Mouse (Mus musculus): ENCODE results near the gene Vstm5. TPM values are rescaled to one million over a fixed set of nuclear protein-coding genes. Genes with fewer than 3 reads are reported as not detected.
"Not testable (repeated sequence)": the region's sequence is repeated elsewhere in the genome, so short reads cannot be mapped to it uniquely, and the experiment has no call there.

The Vstm5 gene
- polyA plus RNA-seq, 1 experiment from 2014 or later, result 29.5 TPM

GRCm38 (mm10) chr9:15300056-15300455, 61.2 kb downstream of the Vstm5 start:
- 94% methylated on average over 5 of the region's 5 CpGs for WGBS
- no peaks in the 10 kb centered on the region for H3K4me1 ChIP-seq (ENCODE audit: control insufficient read depth, insufficient read depth, low read length)
- H3K9ac ChIP-seq (ENCODE audit: low read depth, low read length), result no peak overlapping the region
- no peaks in the 10 kb centered on the region for H3K9me3 ChIP-seq (replicated peaks; ENCODE audit: control insufficient read depth, low read length, poor library complexity, severe bottlenecking)
- no peak overlapping the region for H3K4me3 ChIP-seq (ENCODE audit: low read depth, low read length)
- ATAC-seq, result no peak
- H3K27ac ChIP-seq (ENCODE audit: low read length), result no peak overlapping the region
- no peaks in the 10 kb centered on the region for H3K27me3 ChIP-seq (ENCODE audit: control insufficient read depth, insufficient read depth, low read depth, low read length)
- no peak overlapping the region for H3K4me2 ChIP-seq (ENCODE audit: low read length)
- peaks cover 7% of the 10 kb centered on the region; the same call in 1 of the 2 replicates for H3K36me3 ChIP-seq (ENCODE audit: control insufficient read depth, insufficient read depth, low read length)

- peaks cover 2% of the 10 kb centered on the region; the same call in 1 of the 2 replicates for H3K4me1 ChIP-seq (ENCODE audit: control insufficient read depth, insufficient read depth, low read length)
- H3K36me3 ChIP-seq (ENCODE audit: control insufficient read depth, insufficient read depth, low read length), result 0 out of 2 replicates have a peak, but pooled peaks cover under 1% of the 10 kb centered on the region
- no peak overlapping the region for H3K9ac ChIP-seq (ENCODE audit: low read depth, low read length)
- no peak overlapping the region for H3K4me3 ChIP-seq (ENCODE audit: low read depth, low read length)
- WGBS, result 63% methylated on average over 6 of the region's 6 CpGs
- H3K9me3 ChIP-seq (replicated peaks; ENCODE audit: control insufficient read depth, low read length, poor library complexity, severe bottlenecking), result no peaks in the 10 kb centered on the region
- ATAC-seq, result no peak
- peak overlapping the region; percentile 1; the same call in 1 of the 2 replicates for H3K27ac ChIP-seq (ENCODE audit: low read length)
- H3K4me2 ChIP-seq (ENCODE audit: low read length), result no peak overlapping the region
- no peaks in the 10 kb centered on the region for H3K27me3 ChIP-seq (ENCODE audit: control insufficient read depth, insufficient read depth, low read depth, low read length)
Observed at GRCm38 (mm10) chr9:15301399-15301798, 62.6 kb downstream of the Vstm5 start.

DNA sequence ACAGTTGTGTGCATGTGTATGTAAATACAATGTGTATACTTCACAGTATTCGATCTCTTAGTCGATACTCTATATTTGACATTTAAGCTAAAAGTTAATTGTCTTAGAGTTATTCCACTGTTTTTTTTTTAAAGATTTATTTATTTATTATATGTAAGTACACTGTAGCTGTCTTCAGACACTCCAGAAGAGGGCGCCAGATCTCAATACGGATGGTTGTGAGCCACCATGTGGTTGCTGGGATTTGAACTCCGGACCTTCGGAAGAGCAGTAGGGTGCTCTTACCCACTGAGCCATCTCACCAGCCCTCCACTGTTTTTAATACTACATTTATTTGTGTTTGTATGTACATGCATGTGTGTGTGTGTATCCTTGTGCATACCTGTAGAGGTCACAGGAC, 63.2 kb downstream of the Vstm5 start:
- 82% methylated on average over 6 of the region's 6 CpGs for WGBS
- not testable (repeated sequence) for ATAC-seq

GRCm38 (mm10) chr9:15302881-15303280, 64.0 kb downstream of the Vstm5 start:
- H3K9ac ChIP-seq (ENCODE audit: low read depth, low read length), result no peak overlapping the region
- ATAC-seq, result no peak
- peaks cover 15% of the 10 kb centered on the region for H3K4me1 ChIP-seq (ENCODE audit: control insufficient read depth, insufficient read depth, low read length)
- no peaks in the 10 kb centered on the region for H3K36me3 ChIP-seq (ENCODE audit: control insufficient read depth, insufficient read depth, low read length)
- no peaks in the 10 kb centered on the region for H3K27me3 ChIP-seq (ENCODE audit: control insufficient read depth, insufficient read depth, low read depth, low read length)
- 79% methylated on average over 2 of the region's 2 CpGs for WGBS
- no peaks in the 10 kb centered on the region for H3K9me3 ChIP-seq (replicated peaks; ENCODE audit: control insufficient read depth, low read length, poor library complexity, severe bottlenecking)
- no peak overlapping the region for H3K4me3 ChIP-seq (ENCODE audit: low read depth, low read length)
- no peak overlapping the region for H3K27ac ChIP-seq (ENCODE audit: low read length)
- H3K4me2 ChIP-seq (ENCODE audit: low read length), result no peak overlapping the region

More for the DNA sequence above, 63.2 kb downstream of the Vstm5 start:
- not testable (repeated sequence) for H3K4me1 ChIP-seq (ENCODE audit: control insufficient read depth, insufficient read depth, low read length); H3K4me2 ChIP-seq (ENCODE audit: low read length); H3K36me3 ChIP-seq (ENCODE audit: control insufficient read depth, insufficient read depth, low read length); H3K27ac ChIP-seq (ENCODE audit: low read length); H3K27me3 ChIP-seq (ENCODE audit: control insufficient read depth, insufficient read depth, low read depth, low read length); H3K9ac ChIP-seq (ENCODE audit: low read depth, low read length); H3K9me3 ChIP-seq (replicated peaks; ENCODE audit: control insufficient read depth, low read length, poor library complexity, severe bottlenecking); H3K4me3 ChIP-seq (ENCODE audit: low read depth, low read length)

DNA sequence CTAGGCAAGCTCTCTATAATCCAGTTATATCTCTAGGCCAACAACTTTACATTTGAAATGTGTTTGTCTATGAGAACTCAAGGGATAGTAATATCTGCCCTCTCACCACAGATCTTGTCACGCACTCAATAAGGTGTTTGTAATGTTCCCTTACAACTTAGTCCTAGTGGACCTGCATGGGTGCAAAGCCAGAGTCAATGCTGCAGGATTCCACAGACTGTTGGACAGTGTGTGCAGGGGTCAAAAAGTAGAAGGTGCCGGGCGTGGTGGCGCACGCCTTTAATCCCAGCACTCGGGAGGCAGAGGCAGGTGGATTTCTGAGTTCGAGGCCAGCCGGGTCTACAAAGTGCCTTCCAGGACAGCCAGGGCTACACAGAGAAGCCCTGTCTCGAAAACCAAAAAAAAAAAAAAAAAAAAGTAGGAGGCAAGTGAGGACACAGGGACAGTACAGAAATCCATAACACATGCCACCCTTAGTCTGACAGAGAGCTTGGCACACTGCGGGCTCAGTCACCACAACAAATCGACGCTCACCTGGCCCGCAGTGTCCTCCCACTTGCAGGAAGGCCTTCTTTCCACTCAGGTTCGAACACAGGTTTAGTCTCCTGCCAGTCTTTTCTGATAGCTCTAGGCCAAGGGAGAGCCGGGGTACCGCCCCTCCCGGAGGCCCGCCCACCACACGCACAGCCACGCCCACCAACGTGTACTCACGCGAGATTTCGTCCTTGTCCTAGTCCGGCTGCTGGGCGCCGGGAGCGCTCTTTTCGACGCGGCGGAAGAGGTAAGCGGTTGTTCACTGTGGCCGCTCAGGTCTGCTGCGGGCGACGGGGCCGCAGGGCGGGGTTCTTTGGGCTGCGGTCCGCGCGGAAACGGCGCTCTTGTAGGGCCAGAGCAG, 66.9 kb downstream of the Vstm5 start, which contains the start of gene Taf1d:
Gene Taf1d, plus strand, starts transcription at position 712 of the 895 bp plus-strand sequence.
- peak within 1 kb of the TSS; percentile 91 for H3K27ac ChIP-seq (ENCODE audit: low read length)
- peak; percentile 99 for ATAC-seq
- no peaks in the 10 kb centered on the region for H3K9me3 ChIP-seq (replicated peaks; ENCODE audit: control insufficient read depth, low read length, poor library complexity, severe bottlenecking)
- H3K9ac ChIP-seq (ENCODE audit: low read depth, low read length), result peak within 1 kb of the TSS; percentile 98
- H3K27me3 ChIP-seq (ENCODE audit: control insufficient read depth, insufficient read depth, low read depth, low read length), result no peaks in the 10 kb centered on the region
- peak within 1 kb of the TSS; percentile 78 for H3K4me2 ChIP-seq (ENCODE audit: low read length)
- 14% methylated on average over 45 of the region's 45 CpGs for WGBS
- H3K4me3 ChIP-seq (ENCODE audit: low read depth, low read length), result peak within 1 kb of the TSS; percentile 94
- H3K36me3 ChIP-seq (ENCODE audit: control insufficient read depth, insufficient read depth, low read length), result peaks cover 6% of the 10 kb centered on the region; the same call in 1 of the 2 replicates
- H3K4me1 ChIP-seq (ENCODE audit: control insufficient read depth, insufficient read depth, low read length), result peaks cover 25% of the 10 kb centered on the region

- ATAC-seq, result peak; percentile 91
- Histone ChIP-seq H3K4me1 (ENCODE audit: control insufficient read depth, insufficient read depth, low read length) (peaks cover 25% of the 10 kb centered on the region), H3K9ac (ENCODE audit: low read depth, low read length) (peak within 1 kb of the TSS; percentile 98), H3K4me3 (ENCODE audit: low read depth, low read length) (peak within 1 kb of the TSS; percentile 94), H3K36me3 (ENCODE audit: control insufficient read depth, insufficient read depth, low read length) (peaks cover 8% of the 10 kb centered on the region; the same call in 1 of the 2 replicates), H3K9me3 (replicated peaks; ENCODE audit: control insufficient read depth, low read length, poor library complexity, severe bottlenecking) (no peaks in the 10 kb centered on the region), H3K4me2 (ENCODE audit: low read length) (peak within 1 kb of the TSS; percentile 78), H3K27me3 (ENCODE audit: control insufficient read depth, insufficient read depth, low read depth, low read length) (no peaks in the 10 kb centered on the region), H3K27ac (ENCODE audit: low read length) (peak within 1 kb of the TSS; percentile 91)
- under 1% methylated on average over 35 of the region's 35 CpGs for WGBS
Observed at GRCm38 (mm10) chr9:15306398-15307119, 67.7 kb downstream of the Vstm5 start, which contains the start of gene 4931406C07Rik. TSS of gene 4931406C07Rik (minus strand) at chr9:15306448.

DNA sequence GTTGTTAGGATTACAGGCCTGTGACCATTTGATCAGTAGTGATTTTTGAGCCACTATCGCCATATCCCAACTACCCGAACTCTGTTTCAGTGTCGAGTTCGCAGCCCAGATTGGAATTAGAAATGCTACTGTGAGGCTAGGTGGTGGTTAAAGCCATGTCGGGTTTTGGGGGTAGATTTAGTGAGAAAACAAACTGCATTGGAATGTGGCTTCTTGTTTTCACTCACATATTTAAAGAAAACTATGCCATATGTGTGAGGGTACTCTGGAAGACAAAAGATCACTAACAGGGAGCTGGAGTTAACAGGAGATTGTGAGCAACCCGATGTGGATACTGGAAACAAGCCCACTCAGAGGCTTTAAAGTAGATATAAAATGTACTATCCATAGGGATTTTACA, 68.4 kb downstream of the Vstm5 start:
- Histone ChIP-seq H3K36me3 (ENCODE audit: control insufficient read depth, insufficient read depth, low read length) (peaks cover 13% of the 10 kb centered on the region), H3K9ac (ENCODE audit: low read depth, low read length) (peak overlapping the region; percentile 98), H3K9me3 (replicated peaks; ENCODE audit: control insufficient read depth, low read length, poor library complexity, severe bottlenecking) (no peaks in the 10 kb centered on the region), H3K27ac (ENCODE audit: low read length) (no peak overlapping the region), H3K4me1 (ENCODE audit: control insufficient read depth, insufficient read depth, low read length) (peaks cover 25% of the 10 kb centered on the region), H3K4me2 (ENCODE audit: low read length) (peak overlapping the region; percentile 78), H3K4me3 (ENCODE audit: low read depth, low read length) (peak overlapping the region; percentile 94), H3K27me3 (ENCODE audit: control insufficient read depth, insufficient read depth, low read depth, low read length) (no peaks in the 10 kb centered on the region)
- WGBS, result 12% methylated on average over 6 of the region's 6 CpGs
- ATAC-seq, result no peak

DNA sequence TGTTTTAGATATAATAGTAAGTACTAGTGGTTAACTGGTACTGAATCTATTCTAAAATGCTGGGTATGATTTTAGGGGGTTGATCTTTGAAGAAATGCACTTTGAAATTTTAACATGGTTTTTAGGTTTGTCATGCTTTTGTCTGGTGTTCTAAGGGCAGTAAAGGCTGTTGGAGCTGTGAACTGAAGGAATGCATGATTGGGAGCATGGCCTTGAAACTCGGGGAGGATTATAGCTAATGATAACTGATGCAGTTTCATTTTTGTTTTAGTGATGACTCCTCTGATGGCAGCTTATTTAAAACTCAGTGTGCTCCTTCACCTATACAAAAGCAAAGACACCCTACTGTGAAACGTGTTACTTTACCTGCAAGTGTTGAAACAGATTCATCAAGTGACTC, 69.4 kb downstream of the Vstm5 start:
- H3K4me2 ChIP-seq (ENCODE audit: low read length), result no peak overlapping the region
- H3K27ac ChIP-seq (ENCODE audit: low read length), result no peak overlapping the region
- no peak overlapping the region for H3K9ac ChIP-seq (ENCODE audit: low read depth, low read length)
- peaks cover 25% of the 10 kb centered on the region for H3K4me1 ChIP-seq (ENCODE audit: control insufficient read depth, insufficient read depth, low read length)
- WGBS, result 51% methylated on average over 2 of the region's 2 CpGs
- no peaks in the 10 kb centered on the region for H3K27me3 ChIP-seq (ENCODE audit: control insufficient read depth, insufficient read depth, low read depth, low read length)
- ATAC-seq, result no peak
- no peaks in the 10 kb centered on the region for H3K9me3 ChIP-seq (replicated peaks; ENCODE audit: control insufficient read depth, low read length, poor library complexity, severe bottlenecking)
- H3K36me3 ChIP-seq (ENCODE audit: control insufficient read depth, insufficient read depth, low read length), result peaks cover 19% of the 10 kb centered on the region
- no peak overlapping the region for H3K4me3 ChIP-seq (ENCODE audit: low read depth, low read length)

All from midbrain, embryonic 16.5 days (tissue).